Mouse (Mus musculus): ENCODE data around the gene Fmo3. TPM values are rescaled to one million over a fixed set of nuclear protein-coding genes. Genes with fewer than 3 reads are reported as not detected.

Fmo3 gene
- total RNA-seq, 2 experiments from 2014 or later, result not detected

- no peak for DNase-seq
Measured at GRCm38 (mm10) chr1:162930631-162931030, 53.7 kb downstream of the Fmo3 start.

GRCm38 (mm10) chr1:162929146-162929545 lies 55.2 kb downstream of the Fmo3 start:
- no peak for DNase-seq

- DNase-seq, result no peak
Measured at GRCm38 (mm10) chr1:162925121-162925520, 59.2 kb downstream of the Fmo3 start.

- no peak for DNase-seq
Measured at GRCm38 (mm10) chr1:162916661-162917060, 67.7 kb downstream of the Fmo3 start.

- DNase-seq, result no peak
Measured at GRCm38 (mm10) chr1:162914932-162915556, 69.3 kb downstream of the Fmo3 start.

GRCm38 (mm10) chr1:162912085-162912484 lies 72.2 kb downstream of the Fmo3 start:
- DNase-seq, result no peak

Other genes with a start within 250 kb of the Fmo3 start
- gene Prrc2c, start 244.0 kb downstream of the Fmo3 start, total RNA-seq (2021), result 100 to 1,000 TPM; 169 to 207 TPM
- gene Fmo4, start 170.6 kb downstream of the Fmo3 start, total RNA-seq (2021), result not detected
- 10 to 100 TPM; 11.5 to 12.7 TPM for gene Fmo1, start 117.9 kb downstream of the Fmo3 start, total RNA-seq (2021)
- gene Fmo2, start 85.8 kb downstream of the Fmo3 start, total RNA-seq (2021), result 1 to 10 TPM; 2.3 to 4.9 TPM
- not detected for gene Fmo6, start 47.0 kb downstream of the Fmo3 start, total RNA-seq (2021)
- not detected for gene Mroh9, start 101.1 kb upstream of the Fmo3 start, total RNA-seq (2021)

Data from layer of hippocampus, postnatal 36 days (tissue).